Mouse (Mus musculus) heart, adult 2 months (tissue): ENCODE measurements at regions not wholly inside any gene's neighbourhood (a gene's known extent, or its start where the extent isn't known, plus 50 kb on each side); places are given as distances from the start of the nearest gene placed in this dataset.

ENCODE experiments used
- EP300 ChIP-seq: fragments of 200-500 bp; IDR thresholded peaks from 2 replicates; pipeline ENCODE4 v1.6.1; 2011; ENCODE audit warnings: low read depth, low read length, control low read depth; ENCODE audit not compliant: insufficient read depth
- POLR2A ChIP-seq: fragments of 200-500 bp; IDR thresholded peaks from 2 replicates; pipeline ENCODE4 v1.6.1; 2011; ENCODE audit warnings: mild to moderate bottlenecking, low read depth, low read length, control low read depth; ENCODE audit not compliant: insufficient read depth

DNA sequence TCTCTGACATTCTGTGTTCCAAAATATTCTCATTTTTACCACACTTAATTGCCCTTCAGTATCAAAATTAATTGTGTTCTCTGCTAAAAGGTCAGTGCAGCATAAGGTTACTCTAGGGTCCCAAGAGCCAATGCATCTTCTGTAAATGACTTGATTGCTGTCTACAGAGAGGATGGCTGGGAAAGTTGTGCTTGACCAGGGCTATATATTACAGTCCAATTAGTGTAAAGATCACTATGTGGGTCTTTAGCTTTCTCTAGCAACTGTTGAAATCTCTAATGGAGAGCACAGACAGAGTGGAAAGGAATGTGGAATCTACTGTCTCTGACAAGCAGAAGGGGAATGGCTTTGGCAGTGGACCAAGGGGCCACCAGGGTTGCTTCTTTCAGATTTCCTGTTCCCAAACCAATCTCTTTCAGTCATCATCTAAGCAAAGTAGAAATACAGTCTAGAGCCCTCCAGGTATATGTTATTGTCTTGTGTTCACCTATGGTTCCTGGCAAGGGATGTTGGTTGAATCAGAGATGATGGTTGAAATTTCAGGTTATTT lies 173.4 kb upstream of the Gm10295 start:
- TF ChIP-seq EP300, result no peak
- TF ChIP-seq POLR2A, result no peak
